Mouse (Mus musculus) heart, adult 2 months (tissue): ENCODE measurements at regions not wholly inside any gene's neighbourhood (a gene's known extent, or its start where the extent isn't known, plus 50 kb on each side); places are given as distances from the start of the nearest gene placed in this dataset.

Experiments used
- DNase-seq, 2 experiments: peaks; one replicate each; pipeline ENCODE4 v3.0.0; 2021
- H3K27ac ChIP-seq: fragments of 200-600 bp; 2 replicates; pipeline ENCODE4 v1.8.1; 2022
- H3K27me3 ChIP-seq: fragments of 200-500 bp; 2 replicates; pipeline ENCODE4 v1.6.1; 2012; ENCODE audit warnings: mild to moderate bottlenecking, low read length, inconsistent platforms, mixed read lengths; ENCODE audit not compliant: control insufficient read depth, insufficient read depth
- H3K36me3 ChIP-seq: fragments of 200-500 bp; 2 replicates; pipeline ENCODE4 v1.6.1; 2012; ENCODE audit warnings: low read length, inconsistent platforms; ENCODE audit not compliant: control insufficient read depth, insufficient read depth
- H3K4me1 ChIP-seq: fragments of 200-500 bp; 2 replicates; pipeline ENCODE4 v1.6.1; 2011; ENCODE audit warnings: low read length; ENCODE audit not compliant: control insufficient read depth, insufficient read depth
- H3K4me3 ChIP-seq: fragments of 200-600 bp; 2 replicates; pipeline ENCODE4 v1.8.1; 2022
- H3K79me2 ChIP-seq: fragments of 200-500 bp; replicated peaks from 2 replicates; pipeline ENCODE4 v1.6.1; 2012; ENCODE audit warnings: mild to moderate bottlenecking, inconsistent platforms, low read length, moderate library complexity, mixed read lengths; ENCODE audit not compliant: control insufficient read depth, insufficient read depth
- H3K9ac ChIP-seq: fragments of 200-500 bp; 2 replicates; pipeline ENCODE4 v1.6.1; 2012; ENCODE audit warnings: low read depth, mild to moderate bottlenecking, control low read depth, inconsistent platforms, low read length, mixed read lengths
- CTCF ChIP-seq: fragments of 200-600 bp; IDR thresholded peaks from 2 replicates; pipeline ENCODE4 v1.8.1; 2022; ENCODE audit warnings: antibody characterized with exemption, mild to moderate bottlenecking, moderate library complexity
- EP300 ChIP-seq: fragments of 200-500 bp; IDR thresholded peaks from 2 replicates; pipeline ENCODE4 v1.6.1; 2011; ENCODE audit warnings: low read depth, low read length, control low read depth; ENCODE audit not compliant: insufficient read depth
- POLR2A ChIP-seq: fragments of 200-500 bp; IDR thresholded peaks from 2 replicates; pipeline ENCODE4 v1.6.1; 2011; ENCODE audit warnings: mild to moderate bottlenecking, low read depth, low read length, control low read depth; ENCODE audit not compliant: insufficient read depth
- WGBS: fragments of 180-500 bp; shearing (Covaris S2); methylation state at CpG from one replicate; pipeline ENCODE4 v1.1.7; 2018; 5-methylcytosine and 5-hydroxymethylcytosine counted together
- intact Hi-C: fragments of 180-260 bp; cut with DNase I; formaldehyde crosslinking; loops from one replicate; pipeline ENCODE4 v1.15.1; 2025

GRCm38 (mm10) chr8:8489784-8490183 is 171.3 kb downstream of the Efnb2 start:
- intact Hi-C loops = no loop called here
- no peaks in the 10 kb centered on the region for H3K36me3 ChIP-seq
- no peak for DNase-seq
- no peaks in the 10 kb centered on the region; the same call in 1 of the 2 replicates for H3K4me1 ChIP-seq
- H3K27me3 ChIP-seq = no peaks in the 10 kb centered on the region
- no peaks in the 10 kb centered on the region for H3K79me2 ChIP-seq
- H3K27ac ChIP-seq = no peak overlapping the region
- TF ChIP-seq EP300 (no peak), POLR2A (no peak), CTCF (no peak)
- 61% methylated on average over 9 of the region's 9 CpGs for WGBS
- no peak overlapping the region for H3K9ac ChIP-seq
- H3K4me3 ChIP-seq = no peak overlapping the region

GRCm38 (mm10) chr8:8488695-8489571 is 172.1 kb downstream of the Efnb2 start:
- no peaks in the 10 kb centered on the region; the same call in 1 of the 2 replicates for H3K4me1 ChIP-seq
- no peaks in the 10 kb centered on the region for H3K27me3 ChIP-seq
- H3K27ac ChIP-seq = no peak overlapping the region
- intact Hi-C loops = no loop called here
- no peak overlapping the region; the same call in 1 of the 2 replicates for H3K4me3 ChIP-seq
- WGBS = 31% methylated on average over 26 of the region's 26 CpGs
- no peak overlapping the region for H3K9ac ChIP-seq
- no peaks in the 10 kb centered on the region for H3K79me2 ChIP-seq
- H3K36me3 ChIP-seq = no peaks in the 10 kb centered on the region
- peak; percentile 42 to 71 for DNase-seq
- 0 out of 2 replicates have a peak, but pooled peaks have one; percentile 36 for TF ChIP-seq EP300
- no peak for TF ChIP-seq CTCF

DNA sequence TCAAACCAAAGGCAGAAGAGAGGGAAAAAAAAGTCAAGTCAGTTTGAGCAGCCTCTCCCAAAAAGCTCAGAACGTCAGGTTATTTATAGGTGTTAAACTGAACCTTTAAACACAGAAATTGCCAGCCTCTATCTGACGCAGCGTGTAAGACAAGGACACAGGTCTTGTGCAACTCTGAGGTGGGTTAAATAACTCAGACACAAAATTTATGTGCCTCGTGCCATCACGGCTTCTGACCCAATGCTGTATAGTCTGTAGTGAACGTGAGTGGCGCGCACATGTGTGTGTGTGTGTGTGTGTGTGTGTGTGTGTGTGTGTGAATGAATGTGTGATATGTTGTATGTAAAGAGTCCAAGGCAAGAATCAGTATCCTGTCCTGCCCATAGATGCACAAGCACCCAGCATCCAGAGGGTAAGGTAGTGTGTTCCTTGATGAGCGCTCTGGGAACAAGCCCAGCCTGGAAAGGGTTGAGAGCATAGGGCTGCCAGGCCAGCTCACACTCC is 172.8 kb downstream of the Efnb2 start:
- TF ChIP-seq CTCF (no peak), POLR2A (no peak), EP300 (no peak)
- WGBS = 64% methylated on average over 9 of the region's 9 CpGs
- Histone ChIP-seq H3K4me1 (no peaks in the 10 kb centered on the region; the same call in 1 of the 2 replicates), H3K79me2 (no peaks in the 10 kb centered on the region), H3K9ac (no peak overlapping the region), H3K36me3 (no peaks in the 10 kb centered on the region), H3K27ac (no peak overlapping the region), H3K4me3 (no peak overlapping the region), H3K27me3 (no peaks in the 10 kb centered on the region)
- intact Hi-C loops = no loop called here
- DNase-seq = no peak

DNA sequence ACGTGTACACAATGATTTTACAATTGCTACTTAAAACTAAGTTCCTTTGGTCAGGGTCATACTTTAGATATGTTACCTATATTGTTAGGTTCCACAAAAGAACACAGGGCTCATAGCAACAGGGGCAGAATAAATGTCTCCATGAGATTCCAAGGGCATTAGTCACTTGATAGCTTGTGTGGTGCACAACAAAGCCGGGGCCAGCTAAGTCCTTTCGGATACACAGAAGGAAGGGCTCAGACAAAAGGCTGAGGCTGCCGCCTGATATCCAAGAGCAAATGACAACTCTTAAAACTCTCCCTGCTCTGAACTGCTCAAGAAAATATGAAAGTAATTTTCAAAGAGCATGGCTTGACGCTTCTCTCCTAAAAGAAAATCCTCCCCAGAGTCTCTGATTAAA is 173.3 kb downstream of the Efnb2 start:
- TF ChIP-seq POLR2A (no peak), CTCF (no peak), EP300 (no peak)
- no peaks in the 10 kb centered on the region for H3K79me2 ChIP-seq
- no peaks in the 10 kb centered on the region for H3K27me3 ChIP-seq
- no peak overlapping the region for H3K27ac ChIP-seq
- intact Hi-C loops = no loop called here
- H3K9ac ChIP-seq = no peak overlapping the region
- no peaks in the 10 kb centered on the region; the same call in 1 of the 2 replicates for H3K4me1 ChIP-seq
- H3K4me3 ChIP-seq = no peak overlapping the region
- WGBS = 52% methylated on average over 5 of the region's 5 CpGs
- no peak for DNase-seq
- H3K36me3 ChIP-seq = no peaks in the 10 kb centered on the region

- no peak for DNase-seq
- H3K27ac ChIP-seq = no peak overlapping the region
- H3K9ac ChIP-seq = no peak overlapping the region
- H3K4me1 ChIP-seq = no peaks in the 10 kb centered on the region; the same call in 1 of the 2 replicates
- TF ChIP-seq EP300 (no peak), CTCF (no peak), POLR2A (no peak)
- H3K79me2 ChIP-seq = no peaks in the 10 kb centered on the region
- WGBS = 71% methylated on average over 3 of the region's 3 CpGs
- H3K36me3 ChIP-seq = no peaks in the 10 kb centered on the region
- intact Hi-C loops = no loop called here
- no peak overlapping the region for H3K4me3 ChIP-seq
- H3K27me3 ChIP-seq = no peaks in the 10 kb centered on the region
These were observed 174.2 kb downstream of the Efnb2 start for GRCm38 (mm10) chr8:8486866-8487265.

- intact Hi-C loops = no loop called here
These were observed 175.8 kb downstream of the Efnb2 start for GRCm38 (mm10) chr8:8485252-8485651.

More at GRCm38 (mm10) chr8:8485252-8485651, 175.8 kb downstream of the Efnb2 start:
- TF ChIP-seq CTCF (no peak), EP300 (no peak), POLR2A (no peak)
- Histone ChIP-seq H3K27me3 (no peaks in the 10 kb centered on the region), H3K9ac (no peak overlapping the region), H3K27ac (no peak overlapping the region), H3K4me1 (no peaks in the 10 kb centered on the region; the same call in 1 of the 2 replicates), H3K4me3 (no peak overlapping the region), H3K79me2 (no peaks in the 10 kb centered on the region), H3K36me3 (no peaks in the 10 kb centered on the region)
- 74% methylated on average over 3 of the region's 3 CpGs for WGBS
- no peak for DNase-seq
